Mouse (Mus musculus) intestine, postnatal 0 days (tissue): ENCODE measurements around the gene Idh3a. TPM values are rescaled to one million over a fixed set of nuclear protein-coding genes. Genes with fewer than 3 reads are reported as not detected.

ENCODE experiments used
- ATAC-seq: fragments of 200-750 bp; cut with Nextera tagmentation; 2 replicates; pipeline ENCODE4 v1.8.0; 2017; ENCODE audit warnings: mild to moderate bottlenecking, moderate TSS enrichment, moderate library complexity
- H3K27ac ChIP-seq: fragments of 300-500 bp; sonication (generic); 2 replicates; pipeline ENCODE4 v1.5.1; 2014; ENCODE audit warnings: mild to moderate bottlenecking, low read depth, low read length, moderate library complexity
- H3K27me3 ChIP-seq: fragments of 300-500 bp; sonication (generic); replicated peaks from 2 replicates; pipeline ENCODE4 v1.6.1; 2014; ENCODE audit warnings: low read length, mixed read lengths; ENCODE audit not compliant: control insufficient read depth, insufficient read depth
- H3K36me3 ChIP-seq: fragments of 300-500 bp; sonication (generic); 2 replicates; pipeline ENCODE4 v1.6.1; 2014; ENCODE audit warnings: mild to moderate bottlenecking, moderate library complexity; ENCODE audit not compliant: control insufficient read depth, insufficient read depth
- H3K4me1 ChIP-seq: fragments of 300-500 bp; sonication (generic); replicated peaks from 2 replicates; pipeline ENCODE4 v1.6.1; 2014; ENCODE audit warnings: antibody characterized with exemption, low read length, mixed read lengths; ENCODE audit not compliant: control insufficient read depth, insufficient read depth
- H3K4me2 ChIP-seq: fragments of 300-500 bp; sonication (generic); replicated peaks from 2 replicates; pipeline ENCODE4 v1.6.1; 2014; ENCODE audit warnings: low read depth, mild to moderate bottlenecking, moderate library complexity
- H3K4me3 ChIP-seq: fragments of 300-500 bp; sonication (generic); 2 replicates; pipeline ENCODE4 v1.5.1; 2014; ENCODE audit warnings: low read depth, low read length
- H3K9ac ChIP-seq: fragments of 300-500 bp; sonication (generic); 2 replicates; pipeline ENCODE4 v1.6.1; 2014; ENCODE audit warnings: mild to moderate bottlenecking, low read depth, low read length
- H3K9me3 ChIP-seq: fragments of 300-500 bp; sonication (generic); 2 replicates; pipeline ENCODE4 v1.6.1; 2016; ENCODE audit warnings: mixed run types; ENCODE audit not compliant: control insufficient read depth
- CTCF ChIP-seq: sonication (generic); IDR thresholded peaks from 2 replicates; pipeline ENCODE4 v1.5.1; 2016; ENCODE audit warnings: low read depth, mild to moderate bottlenecking, control low read depth, antibody characterized with exemption, moderate library complexity
- WGBS: fragments of 180-500 bp; shearing (Covaris S2); extraction: QIAGEN DNeasy Blood & Tissue Kit; methylation state at CpG from one replicate; pipeline ENCODE4 v1.1.7; 2014; 5-methylcytosine and 5-hydroxymethylcytosine counted together
- polyA plus RNA-seq: library from polyadenylated mRNA; unstranded; fragments of >200 nt; fragmentation: Nextera tagmentation; extraction: Ambion mirVana; gene quantifications from 2 replicates; pipeline ENCODE4 v1.2.1, GENCODE M21; 2015

Idh3a gene
- polyA plus RNA-seq, 1 experiment from 2014 or later, result 137 TPM

- TF ChIP-seq CTCF, result no peak
- no peaks in the 10 kb centered on the region for H3K36me3 ChIP-seq
- H3K9ac ChIP-seq, result no peak overlapping the region
- H3K27ac ChIP-seq, result no peak overlapping the region
- H3K4me1 ChIP-seq, result no peaks in the 10 kb centered on the region
- no peak overlapping the region for H3K4me3 ChIP-seq
- H3K27me3 ChIP-seq, result no peaks in the 10 kb centered on the region
- H3K9me3 ChIP-seq, result no peaks in the 10 kb centered on the region
- ATAC-seq, result no peak
- no peak overlapping the region for H3K4me2 ChIP-seq
- WGBS, result 70% methylated on average over 2 of the region's 2 CpGs
Observed at GRCm38 (mm10) chr9:54652778-54653177, 66.6 kb downstream of the Idh3a start.

Other genes with a start within 250 kb of the Idh3a start
- gene Dmxl2, start 84.7 kb upstream of the Idh3a start, polyA plus RNA-seq, result 5.2 and 6.4 TPM in 2 replicates
- not detected in 2 replicates for gene Sh2d7, start 47.4 kb upstream of the Idh3a start, polyA plus RNA-seq
- 3.7 and 4.4 TPM in 2 replicates for gene Cib2, start 26.1 kb upstream of the Idh3a start, polyA plus RNA-seq
- gene Acsbg1, start 75.5 kb downstream of the Idh3a start, polyA plus RNA-seq, result 0.16 and 0.27 TPM in 2 replicates
- 3.4 and 4.0 TPM in 2 replicates for gene Dnaja4, start 112.5 kb downstream of the Idh3a start, polyA plus RNA-seq
- gene Wdr61, start 148.2 kb downstream of the Idh3a start, polyA plus RNA-seq, result 108 and 111 TPM in 2 replicates
- 3.2 and 3.5 TPM in 2 replicates for gene Crabp1, start 178.4 kb downstream of the Idh3a start, polyA plus RNA-seq